Comparison of ENCODE assay signal across 8 mouse cellular contexts in genomic region chr8:70839408-70840351, GRCm38 (mm10). TPM values are rescaled to one million over a fixed set of nuclear protein-coding genes. Genes with fewer than 3 reads are reported as not detected.
A peak's percentile ranks its signal among the peaks of the same experiment; 100 is the strongest.
DNase-seq lines count a peak whose midpoint lies in the region; ATAC-seq lines count a peak whose summit lies in the region.

Gene Arrdc2 (minus strand): TSS chr8:70839720.

- 2% methylated on average over 55 of the region's 55 CpGs for WGBS in heart, embryonic 10.5 days
- WGBS in kidney, embryonic 15.5 days: 2% methylated on average over 55 of the region's 55 CpGs

- peaks cover 5% of the 10 kb centered on the region; the same call in 1 of the 2 replicates for H3K36me3 ChIP-seq in heart, embryonic 10.5 days
- H3K36me3 ChIP-seq in kidney, embryonic 15.5 days: peaks cover 8% of the 10 kb centered on the region; the same call in 1 of the 2 replicates

- H3K4me3 ChIP-seq in heart, embryonic 10.5 days: peak within 1 kb of the TSS; percentile 76
- H3K4me3 ChIP-seq in kidney, embryonic 15.5 days (replicated peaks): peak within 1 kb of the TSS; percentile 66

- H3K4me2 ChIP-seq in kidney, embryonic 15.5 days: peak within 1 kb of the TSS; percentile 88

- H3K9ac ChIP-seq in kidney, embryonic 15.5 days: peak within 1 kb of the TSS; percentile 74

- H3K9me3 ChIP-seq in heart, embryonic 10.5 days: no peaks in the 10 kb centered on the region
- H3K9me3 ChIP-seq in kidney, embryonic 15.5 days (replicated peaks): no peaks in the 10 kb centered on the region

- DNase-seq in B cell, adult 2 months: peak; percentile 96 to 98
- peak; percentile 100 for DNase-seq in brain, adult 2 months (ENCODE audit: low read depth, low spot score)
- peak; percentile 100 for DNase-seq in heart, embryonic 10.5 days (ENCODE audit: low spot score)
- DNase-seq in liver: peak; percentile 100
- DNase-seq in spleen, postnatal 4 days (ENCODE audit: low spot score in 2 of 2): peak; percentile 98 to 100

- peak within 1 kb of the TSS; percentile 93 for H3K27ac ChIP-seq in heart, embryonic 10.5 days
- H3K27ac ChIP-seq in kidney, embryonic 15.5 days: peak within 1 kb of the TSS; percentile 92

- peak; percentile 61 for ATAC-seq in erythroblast, adult 5-6 weeks (replicated peaks; ENCODE audit: low FRiP score, poor library complexity, severe bottlenecking)
- peak; percentile 97 for ATAC-seq in kidney, embryonic 15.5 days (replicated peaks; ENCODE audit: low FRiP score)
- peak; percentile 78 for ATAC-seq in monocyte, adult 5-6 weeks (replicated peaks; ENCODE audit: insufficient number of reproducible peaks, low FRiP score, low TSS enrichment, poor library complexity, severe bottlenecking)

- H3K4me1 ChIP-seq in heart, embryonic 10.5 days: peaks cover 34% of the 10 kb centered on the region
- H3K4me1 ChIP-seq in kidney, embryonic 15.5 days: peaks cover 27% of the 10 kb centered on the region

- H3K27me3 ChIP-seq in heart, embryonic 10.5 days (ENCODE audit: insufficient read depth, poor library complexity, severe bottlenecking): peaks cover 36% of the 10 kb centered on the region
- H3K27me3 ChIP-seq in kidney, embryonic 15.5 days: 0 out of 2 replicates have a peak, but pooled peaks cover 3% of the 10 kb centered on the region

RNA-seq across cellular contexts. Expression of gene Arrdc2, which starts in this region (rescaled TPM):
- total RNA-seq in erythroblast, adult 5-6 weeks (2015; ENCODE audit: low replicate concordance): 15.0 and 25.7 TPM in 2 replicates
- total RNA-seq in erythroblast, adult 5-6 weeks (2017; ENCODE audit: low replicate concordance): 18.1 and 30.8 TPM in 2 replicates
- 3.7 and 3.8 TPM in 2 replicates for polyA plus RNA-seq in heart, embryonic 10.5 days (2016; fragmentation: Nextera tagmentation; extraction: Ambion mirVana)
- polyA plus RNA-seq in kidney, embryonic 15.5 days (2015; fragmentation: Nextera tagmentation; extraction: Ambion mirVana): 5.0 and 6.5 TPM in 2 replicates
- total RNA-seq in monocyte, adult 5-6 weeks (2017): 24.6 to 27.9 TPM (median 26.7 TPM) in 3 replicates

Comparison
In these comparisons a context has a peak if more than half of its experiments do, and no peak if none do; other contexts are left out.
1. Peak in every context shown above with its lines: DNase-seq, ATAC-seq, H3K4me3 ChIP-seq and H3K27ac ChIP-seq.